In the genomic region with DNA sequence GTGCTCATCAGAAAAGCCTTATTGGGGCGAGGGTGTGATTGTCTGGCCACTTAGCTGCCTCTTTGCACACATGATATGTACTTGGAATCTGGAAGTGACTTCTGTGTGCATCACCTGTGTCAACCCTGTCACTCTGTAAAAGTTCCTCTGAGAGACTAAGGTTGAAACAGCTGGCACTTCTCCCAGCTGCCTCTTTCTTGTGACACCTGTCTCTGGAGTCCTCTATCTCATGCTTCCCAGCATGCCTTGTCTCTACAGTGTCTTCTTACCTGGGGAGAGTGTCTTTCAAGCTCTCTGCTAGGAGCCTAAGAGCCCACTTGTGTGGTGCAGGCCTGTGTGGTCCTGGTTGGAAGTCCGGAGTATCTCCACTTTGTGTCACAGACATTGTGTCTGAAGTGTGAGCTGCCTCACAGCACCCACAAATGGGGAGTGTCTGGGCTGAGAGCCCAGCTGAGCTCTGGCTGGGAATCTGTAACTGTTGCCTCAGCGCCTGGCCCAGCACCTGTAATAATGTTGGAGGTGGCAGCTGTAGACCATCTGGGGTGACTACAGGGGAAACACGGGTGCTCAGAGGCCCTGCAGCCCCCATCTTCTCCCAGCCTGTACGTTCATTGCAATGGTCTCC, we compare ENCODE assay signal across 24 mouse cellular contexts.
DNase-seq lines count a peak whose midpoint lies in the region; ATAC-seq and TF ChIP-seq lines count a peak whose summit lies in the region.
"Had no signal": no experiment of that assay in that cellular context is flagged by ENCODE, and none has a peak within 500 bp of the region (broad histone marks: within the 10 kb centered on the region; RNA-seq: fewer than 3 reads in every experiment).

No protein-coding gene starts in this region.

- no peak for TF ChIP-seq POLR2A in liver, adult 2 months (IDR thresholded peaks at IDR 0.05; ENCODE audit: extremely low read depth, insufficient read depth, low read length)
- TF ChIP-seq POLR2A in brain, embryonic 14.5 days (IDR thresholded peaks at IDR 0.05; ENCODE audit: borderline replicate concordance, extremely low read depth, insufficient read depth, insufficient read length, poor library complexity, severe bottlenecking), result no peak

- ATAC-seq in frontal cortex, adult (ENCODE audit: low TSS enrichment), result peak; percentile 79
- no peak for ATAC-seq in liver, postnatal 0 days
- ATAC-seq in liver, embryonic 12.5 days, result no peak
- ATAC-seq: forebrain, embryonic 15.5 days; intestine, embryonic 15.5 days had no signal

- no peak overlapping the region for H3K4me3 ChIP-seq in liver, adult 2 months (ENCODE audit: insufficient read depth, low read depth, low read length)
- H3K4me3 ChIP-seq in liver, postnatal 0 days (ENCODE audit: low read depth, low read length), result no peak overlapping the region
- H3K4me3 ChIP-seq in liver, embryonic 12.5 days, result no peak overlapping the region
- H3K4me3 ChIP-seq: embryonic facial prominence, embryonic 13.5 days; forebrain, embryonic 15.5 days; heart, embryonic 13.5 days; intestine, embryonic 15.5 days; liver, embryonic 15.5 days had no signal

- H3K27me3 ChIP-seq in liver, adult 2 months (ENCODE audit: control insufficient read depth, insufficient read depth, low read length), result no peaks in the 10 kb centered on the region
- no peaks in the 10 kb centered on the region for H3K27me3 ChIP-seq in liver, postnatal 0 days (ENCODE audit: insufficient read depth, low read length)
- no peaks in the 10 kb centered on the region for H3K27me3 ChIP-seq in liver, embryonic 12.5 days (replicated peaks)
- H3K27me3 ChIP-seq: embryonic facial prominence, embryonic 13.5 days; forebrain, embryonic 15.5 days; heart, embryonic 13.5 days; intestine, embryonic 15.5 days; liver, embryonic 15.5 days had no signal

- H3K4me2 ChIP-seq in liver, postnatal 0 days (ENCODE audit: low read depth, low read length), result no peak overlapping the region
- H3K4me2 ChIP-seq in liver, embryonic 12.5 days, result no peak overlapping the region
- H3K4me2 ChIP-seq: embryonic facial prominence, embryonic 13.5 days; forebrain, embryonic 15.5 days; heart, embryonic 13.5 days; hindbrain, embryonic 14.5 days; intestine, embryonic 15.5 days; liver, embryonic 15.5 days; midbrain, embryonic 11.5 days had no signal

- no peak for TF ChIP-seq EP300 in liver, postnatal 0 days (IDR thresholded peaks at IDR 0.05; ENCODE audit: low read depth)

- peak overlapping the region; percentile 11; the same call in 1 of the 2 replicates for H3K27ac ChIP-seq in liver, adult 2 months (replicated peaks; ENCODE audit: insufficient read depth, low read depth, low read length)
- no peak overlapping the region for H3K27ac ChIP-seq in liver, postnatal 0 days (ENCODE audit: low read depth)
- no peak overlapping the region for H3K27ac ChIP-seq in liver, embryonic 12.5 days
- H3K27ac ChIP-seq: embryonic facial prominence, embryonic 13.5 days; forebrain, embryonic 15.5 days; heart, embryonic 13.5 days; hindbrain, embryonic 14.5 days; intestine, embryonic 15.5 days; liver, embryonic 15.5 days had no signal

- TF ChIP-seq CTCF in liver, adult 2 months (IDR thresholded peaks at IDR 0.05; ENCODE audit: low read depth, low read length), result no peak
- TF ChIP-seq CTCF in liver, postnatal 0 days (IDR thresholded peaks at IDR 0.05; ENCODE audit: low read depth), result no peak
- TF ChIP-seq CTCF in brain, embryonic 14.5 days (IDR thresholded peaks at IDR 0.05; ENCODE audit: borderline replicate concordance, extremely low read depth, insufficient read depth, insufficient read length), result no peak

- WGBS in liver, adult 2 months, result 47% methylated on average over 5 of the region's 5 CpGs
- 64% methylated on average over 5 of the region's 5 CpGs for WGBS in liver, postnatal 0 days (ENCODE audit: insufficient replicate concordance)
- 62% methylated on average over 5 of the region's 5 CpGs for WGBS in liver, embryonic 12.5 days (ENCODE audit: insufficient replicate concordance)

- no peaks in the 10 kb centered on the region for H3K36me3 ChIP-seq in liver, adult 2 months (ENCODE audit: control insufficient read depth, insufficient read depth, low read length)
- no peaks in the 10 kb centered on the region for H3K36me3 ChIP-seq in liver, postnatal 0 days (replicated peaks; ENCODE audit: insufficient read depth, low read length)
- no peaks in the 10 kb centered on the region for H3K36me3 ChIP-seq in liver, embryonic 12.5 days
- H3K36me3 ChIP-seq: embryonic facial prominence, embryonic 13.5 days; forebrain, embryonic 15.5 days; heart, embryonic 13.5 days; intestine, embryonic 15.5 days; liver, embryonic 15.5 days had no signal

- H3K9ac ChIP-seq in liver, adult 2 months (ENCODE audit: low read depth, low read length), result no peak overlapping the region
- H3K9ac ChIP-seq in liver, postnatal 0 days (replicated peaks), result no peak overlapping the region
- no peak overlapping the region for H3K9ac ChIP-seq in liver, embryonic 12.5 days
- H3K9ac ChIP-seq: embryonic facial prominence, embryonic 13.5 days; forebrain, embryonic 15.5 days; heart, embryonic 13.5 days; hindbrain, embryonic 14.5 days; intestine, embryonic 15.5 days; liver, embryonic 15.5 days had no signal

- no peaks in the 10 kb centered on the region for H3K9me3 ChIP-seq in liver, postnatal 0 days (ENCODE audit: low read length)
- H3K9me3 ChIP-seq in liver, embryonic 12.5 days (replicated peaks), result no peaks in the 10 kb centered on the region; the same call in 1 of the 2 replicates
- H3K9me3 ChIP-seq: embryonic facial prominence, embryonic 13.5 days; forebrain, embryonic 15.5 days; intestine, embryonic 15.5 days; liver, embryonic 15.5 days had no signal

- H3K4me1 ChIP-seq in liver, adult 2 months (ENCODE audit: control insufficient read depth, insufficient read depth, low read length), result peaks cover 12% of the 10 kb centered on the region
- peaks cover 10% of the 10 kb centered on the region for H3K4me1 ChIP-seq in liver, postnatal 0 days (ENCODE audit: insufficient read depth)
- no peaks in the 10 kb centered on the region for H3K4me1 ChIP-seq in liver, embryonic 12.5 days
- H3K4me1 ChIP-seq: embryonic facial prominence, embryonic 13.5 days; forebrain, embryonic 15.5 days; intestine, embryonic 15.5 days; liver, embryonic 15.5 days had no signal

- no peaks in the 10 kb centered on the region for H3K79me2 ChIP-seq in liver, adult 2 months (ENCODE audit: control insufficient read depth, insufficient read depth, low read length)

- no peak for DNase-seq in frontal cortex, postnatal 25 days (ENCODE audit: low spot score in 2 of 2)
- peak; percentile 74 for DNase-seq in liver, adult 2 months (ENCODE audit: extremely low read depth, low read depth, low spot score)
- DNase-seq in liver, postnatal 0 days, result no peak
- DNase-seq in brain, embryonic 14.5 days (ENCODE audit: low read depth), result peak; percentile 22
- DNase-seq in thymus, postnatal 25 days, result peak; percentile 55
- no peak for DNase-seq in ovary, postnatal 14 days (ENCODE audit: low spot score)
- DNase-seq: adrenal gland, postnatal 25 days; cerebellum, adult 11 months; cerebellum, adult 9-11 months; gastrocnemius, postnatal 14 days; heart, adult 11 months; kidney, adult 8-10 months; kidney, postnatal 14 days; layer of hippocampus, postnatal 36 days; right cerebral cortex, postnatal 14 days had no signal

Comparison
In these comparisons a context has a peak if more than half of its experiments do, and no peak if none do; other contexts are left out.
1. DNase-seq: peak in liver, adult 2 months (single experiment), brain, embryonic 14.5 days (single experiment) and thymus, postnatal 25 days (single experiment); none in frontal cortex, postnatal 25 days (0 of 2), liver, postnatal 0 days (single experiment) and ovary, postnatal 14 days (single experiment).